Mouse (Mus musculus) heart, postnatal 0 days (tissue): ENCODE measurements around the gene Gm4513. TPM values are rescaled to one million over a fixed set of nuclear protein-coding genes. Genes with fewer than 3 reads are reported as not detected.
"Not testable (repeated sequence)": the region's sequence is repeated elsewhere in the genome, so short reads cannot be mapped to it uniquely, and the experiment has no call there.

Source experiments
- ATAC-seq: fragments of 200-750 bp; cut with Nextera tagmentation; 2 replicates; pipeline ENCODE4 v1.8.0; 2017; ENCODE audit warnings: low read depth, moderate number of reproducible peaks, moderate library complexity; ENCODE audit not compliant: insufficient read depth
- DNase-seq: peaks from one replicate; pipeline ENCODE4 v3.0.0-alpha.2; 2016; ENCODE audit warnings: low spot score
- H3K27ac ChIP-seq: fragments of 300-500 bp; sonication (generic); 2 replicates; pipeline ENCODE4 v1.5.1; 2014; ENCODE audit warnings: low read depth, mild to moderate bottlenecking
- H3K27me3 ChIP-seq: fragments of 300-500 bp; sonication (generic); 2 replicates; pipeline ENCODE4 v1.6.1; 2014; ENCODE audit warnings: low read length, mixed read lengths; ENCODE audit not compliant: control insufficient read depth, insufficient read depth
- H3K36me3 ChIP-seq: fragments of 300-500 bp; sonication (generic); replicated peaks from 2 replicates; pipeline ENCODE4 v1.6.1; 2014; ENCODE audit warnings: low read length, mixed read lengths; ENCODE audit not compliant: control insufficient read depth, insufficient read depth
- H3K4me1 ChIP-seq: fragments of 300-500 bp; sonication (generic); 2 replicates; pipeline ENCODE4 v1.6.1; 2014; ENCODE audit warnings: antibody characterized with exemption; ENCODE audit not compliant: control insufficient read depth, insufficient read depth
- H3K4me2 ChIP-seq: fragments of 300-500 bp; sonication (generic); 2 replicates; pipeline ENCODE4 v1.6.1; 2014; ENCODE audit warnings: low read depth, mild to moderate bottlenecking, low read length, moderate library complexity
- H3K4me3 ChIP-seq: fragments of 300-500 bp; sonication (generic); 2 replicates; pipeline ENCODE4 v1.5.1; 2014; ENCODE audit warnings: low read depth, low read length
- H3K9ac ChIP-seq: fragments of 300-500 bp; sonication (generic); replicated peaks from 2 replicates; pipeline ENCODE4 v1.6.1; 2014; ENCODE audit warnings: low read depth, low read length, mixed read lengths
- H3K9me3 ChIP-seq: fragments of 300-500 bp; sonication (generic); replicated peaks from 2 replicates; pipeline ENCODE4 v1.6.1; 2016; ENCODE audit warnings: low read length; ENCODE audit not compliant: control insufficient read depth
- WGBS: fragments of 180-500 bp; shearing (Covaris S2); extraction: QIAGEN DNeasy Blood & Tissue Kit; methylation state at CpG from one replicate; pipeline ENCODE4 v1.1.7; 2014; 5-methylcytosine and 5-hydroxymethylcytosine counted together
- polyA plus RNA-seq: library from polyadenylated mRNA; unstranded; fragments of >200 nt; fragmentation: Nextera tagmentation; extraction: Ambion mirVana; gene quantifications from 2 replicates; pipeline ENCODE4 v1.2.1, GENCODE M21; 2015
- total RNA-seq: library from RNA; depleted of rRNA; stranded (reverse); fragments of >200 nt; gene quantifications from 2 replicates; pipeline ENCODE4 v1.2.3, GENCODE M21; 2014; ENCODE audit warnings: low replicate concordance; rRNA removed

Gene Gm4513
- total RNA-seq (not detected in 2 replicates), polyA plus RNA-seq (not detected in 2 replicates)

GRCm38 (mm10) chr7:20598921-20599320, at the start of gene Gm4513:
TSS of gene Gm4513 (minus strand) at chr7:20599021.
- not testable (repeated sequence) for H3K27me3 ChIP-seq, DNase-seq, H3K9ac ChIP-seq, H3K36me3 ChIP-seq, H3K4me2 ChIP-seq, H3K4me1 ChIP-seq, H3K9me3 ChIP-seq, H3K27ac ChIP-seq, ATAC-seq, H3K4me3 ChIP-seq
- WGBS = 53% methylated on average over 3 of the region's 5 CpGs

GRCm38 (mm10) chr7:20576141-20576540, 22.7 kb downstream of the Gm4513 start, which contains the start of gene Gm4141:
TSS of gene Gm4141 (minus strand) at chr7:20576241.
- H3K36me3 ChIP-seq, ATAC-seq, H3K27me3 ChIP-seq, H3K9ac ChIP-seq, H3K4me2 ChIP-seq, H3K9me3 ChIP-seq, DNase-seq, H3K4me1 ChIP-seq, H3K4me3 ChIP-seq, H3K27ac ChIP-seq: not testable (repeated sequence)
- no CpG with 5 or more reads among the region's 3 CpGs for WGBS

- WGBS = no CpG with 5 or more reads among the region's 1 CpGs
- H3K36me3 ChIP-seq, H3K4me2 ChIP-seq, H3K4me1 ChIP-seq, H3K9ac ChIP-seq, DNase-seq, H3K4me3 ChIP-seq, H3K27me3 ChIP-seq, ATAC-seq, H3K27ac ChIP-seq, H3K9me3 ChIP-seq: not testable (repeated sequence)
Observed at GRCm38 (mm10) chr7:20545657-20546056, 53.2 kb downstream of the Gm4513 start, which contains the start of gene Gm5726. TSS of gene Gm5726 (minus strand) at chr7:20545757.

Other genes starting within 250 kb of the Gm4513 start
- gene Gm5728, start 223.6 kb downstream of the Gm4513 start, total RNA-seq = not detected in 2 replicates
- gene Gm5728, start 223.6 kb downstream of the Gm4513 start, polyA plus RNA-seq = not detected in 2 replicates
- not detected in 2 replicates for gene Vmn1r100, start 181.1 kb downstream of the Gm4513 start, total RNA-seq
- not detected in 2 replicates for gene Vmn1r100, start 181.1 kb downstream of the Gm4513 start, polyA plus RNA-seq
- not detected in 2 replicates for gene Vmn1r101, start 156.4 kb downstream of the Gm4513 start, total RNA-seq
- gene Vmn1r101, start 156.4 kb downstream of the Gm4513 start, polyA plus RNA-seq = not detected in 2 replicates
- gene Gm10670, start 124.1 kb downstream of the Gm4513 start, total RNA-seq = not detected in 2 replicates
- gene Gm10670, start 124.1 kb downstream of the Gm4513 start, polyA plus RNA-seq = not detected in 2 replicates
- not detected in 2 replicates for gene Vmn1r103, start 88.5 kb downstream of the Gm4513 start, total RNA-seq
- not detected in 2 replicates for gene Vmn1r103, start 88.5 kb downstream of the Gm4513 start, polyA plus RNA-seq
- not detected in 2 replicates for gene Vmn1r104, start 65.2 kb downstream of the Gm4513 start, total RNA-seq
- not detected in 2 replicates for gene Vmn1r104, start 65.2 kb downstream of the Gm4513 start, polyA plus RNA-seq
- gene Gm5726, start 53.3 kb downstream of the Gm4513 start, total RNA-seq = not detected in 2 replicates
- gene Gm5726, start 53.3 kb downstream of the Gm4513 start, polyA plus RNA-seq = not detected in 2 replicates
- gene Gm4141, start 22.8 kb downstream of the Gm4513 start, total RNA-seq = not detected in 2 replicates
- gene Gm4141, start 22.8 kb downstream of the Gm4513 start, polyA plus RNA-seq = not detected in 2 replicates
- gene Vmn1r107, start 69.9 kb upstream of the Gm4513 start, total RNA-seq = not detected in 2 replicates
- gene Vmn1r107, start 69.9 kb upstream of the Gm4513 start, polyA plus RNA-seq = not detected in 2 replicates
- gene Vmn1r111, start 104.2 kb upstream of the Gm4513 start, total RNA-seq = not detected in 2 replicates
- not detected in 2 replicates for gene Vmn1r111, start 104.2 kb upstream of the Gm4513 start, polyA plus RNA-seq
- not detected in 2 replicates for gene Gm10668, start 131.6 kb upstream of the Gm4513 start, total RNA-seq
- gene Gm10668, start 131.6 kb upstream of the Gm4513 start, polyA plus RNA-seq = not detected in 2 replicates
- not detected in 2 replicates for gene Vmn1r112, start 172.2 kb upstream of the Gm4513 start, total RNA-seq
- gene Vmn1r112, start 172.2 kb upstream of the Gm4513 start, polyA plus RNA-seq = not detected in 2 replicates
- not detected in 2 replicates for gene Vmn1r113, start 188.3 kb upstream of the Gm4513 start, total RNA-seq
- gene Vmn1r113, start 188.3 kb upstream of the Gm4513 start, polyA plus RNA-seq = not detected in 2 replicates
- not detected in 2 replicates for gene Vmn1r114, start 213.2 kb upstream of the Gm4513 start, total RNA-seq
- not detected in 2 replicates for gene Vmn1r114, start 213.2 kb upstream of the Gm4513 start, polyA plus RNA-seq
- not detected in 2 replicates for gene Vmn1r115, start 246.0 kb upstream of the Gm4513 start, total RNA-seq
- gene Vmn1r115, start 246.0 kb upstream of the Gm4513 start, polyA plus RNA-seq = not detected in 2 replicates